Mouse (Mus musculus) lung, postnatal 10 days (tissue): ENCODE data around the gene Ccni.
A peak's percentile ranks its signal among the peaks of the same experiment; 100 is the strongest.

Experiments
- DNase-seq: peaks from one replicate; pipeline ENCODE4 v3.0.0; 2021

The Ccni gene

GRCm38 (mm10) chr5:93198232-93198631 is 8.1 kb downstream of the Ccni start:
- no peak for DNase-seq

DNA sequence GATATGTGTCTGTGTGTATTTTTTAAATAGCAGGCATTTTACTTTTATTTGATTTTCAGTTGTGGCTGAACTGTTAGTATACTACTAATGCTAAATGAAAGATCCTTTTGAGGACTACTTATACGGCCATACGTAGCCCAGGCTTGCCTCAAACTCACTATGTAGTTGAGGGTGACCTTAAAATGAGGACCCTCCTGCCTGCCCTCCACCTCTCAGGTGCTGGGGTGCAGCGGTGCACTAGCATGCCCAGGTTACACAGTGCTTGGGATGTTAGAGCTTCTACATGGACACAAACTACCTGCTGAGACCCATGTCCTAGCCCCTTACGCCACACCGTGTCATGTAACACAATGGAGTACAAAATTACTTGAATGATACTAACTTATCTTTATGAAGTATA is 15.9 kb downstream of the Ccni start:
- no peak for DNase-seq

- no peak for DNase-seq
Measured at GRCm38 (mm10) chr5:93189607-93190006, 16.7 kb downstream of the Ccni start.

DNA sequence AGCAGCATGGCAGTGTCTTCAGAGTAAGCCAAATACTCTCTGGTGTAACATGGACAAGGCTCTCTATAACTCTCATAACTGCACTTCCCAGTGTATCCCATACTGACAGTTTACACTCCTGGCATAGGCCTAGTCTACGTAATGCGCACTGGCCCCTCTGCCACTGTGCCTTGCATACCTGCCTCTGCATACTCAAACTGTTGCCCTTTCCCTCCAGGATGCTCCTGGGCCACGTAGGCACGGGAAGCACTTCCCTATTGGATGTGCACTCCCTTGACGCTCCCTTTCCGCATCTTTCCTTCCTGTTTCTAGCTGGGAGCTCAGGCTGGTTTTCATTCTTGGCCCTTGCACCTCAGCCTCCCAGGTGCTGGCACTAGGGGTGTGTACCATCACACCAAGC is 21.7 kb downstream of the Ccni start:
- DNase-seq = no peak

- no peak for DNase-seq
Measured at GRCm38 (mm10) chr5:93183311-93183710, 23.0 kb downstream of the Ccni start.

GRCm38 (mm10) chr5:93180252-93180651 is 26.0 kb downstream of the Ccni start:
- peak; percentile 65 for DNase-seq

- DNase-seq = no peak
Measured at GRCm38 (mm10) chr5:93178616-93179015, 27.7 kb downstream of the Ccni start.

GRCm38 (mm10) chr5:93174675-93175074 is 31.6 kb downstream of the Ccni start:
- no peak for DNase-seq

DNA sequence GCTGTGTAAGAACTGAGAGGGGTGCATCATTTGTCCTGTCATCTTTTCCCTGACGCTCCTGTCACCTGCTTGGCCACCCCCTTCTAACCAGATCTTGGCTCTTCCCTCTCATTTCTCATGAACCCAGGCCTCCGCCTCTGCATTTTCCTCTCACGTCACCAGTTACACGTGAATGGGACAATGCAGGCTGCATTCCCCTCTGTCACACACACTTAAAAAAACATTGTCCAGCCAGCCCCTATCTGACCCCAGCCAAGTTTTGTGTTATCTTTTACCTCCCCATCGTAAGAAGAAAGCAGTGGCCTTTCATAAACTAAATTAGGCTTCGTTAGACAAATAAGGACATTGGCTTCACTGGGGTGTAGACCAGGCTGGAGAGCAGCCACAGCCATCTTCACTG is 33.8 kb downstream of the Ccni start:
- no peak for DNase-seq

- DNase-seq = no peak
Measured at GRCm38 (mm10) chr5:93171420-93171819, 34.9 kb downstream of the Ccni start.

GRCm38 (mm10) chr5:93168654-93169053 is 37.6 kb downstream of the Ccni start:
- DNase-seq = no peak

DNA sequence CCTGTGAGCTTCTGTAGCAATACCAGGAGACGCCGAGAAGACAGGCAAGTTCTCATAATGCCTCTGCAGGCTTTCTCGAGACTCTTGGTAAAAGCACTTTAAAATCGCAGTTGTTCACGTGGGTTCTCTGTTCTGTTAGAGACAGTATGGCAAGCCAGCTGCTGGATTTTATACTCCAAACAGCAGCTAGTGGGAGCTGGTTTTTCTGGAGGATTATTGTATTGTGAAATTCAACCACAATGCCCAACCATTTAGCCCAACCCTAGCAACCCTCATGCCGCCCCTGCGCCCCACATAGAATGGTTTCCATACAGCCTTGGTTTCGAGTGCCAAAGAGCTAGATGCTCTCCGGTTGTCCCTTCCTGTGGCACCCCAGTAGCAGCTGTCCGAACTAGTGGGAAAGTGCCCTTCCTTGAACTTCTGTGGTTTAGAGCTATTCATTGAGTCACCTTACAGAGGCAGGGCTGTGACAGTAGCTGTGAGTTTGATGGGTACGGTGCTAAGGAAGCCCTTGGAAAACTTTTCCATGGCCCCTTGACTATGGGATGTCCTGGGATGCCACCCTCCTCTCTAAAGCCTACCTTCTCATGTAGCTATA is 38.3 kb downstream of the Ccni start:
- no peak for DNase-seq

- DNase-seq = peak; percentile 80
Measured at GRCm38 (mm10) chr5:93163541-93163940, 42.8 kb downstream of the Ccni start.

- no peak for DNase-seq
Measured at GRCm38 (mm10) chr5:93154401-93154800, 51.9 kb downstream of the Ccni start.

- no peak for DNase-seq
Measured at GRCm38 (mm10) chr5:93152451-93152850, 53.8 kb downstream of the Ccni start.

DNA sequence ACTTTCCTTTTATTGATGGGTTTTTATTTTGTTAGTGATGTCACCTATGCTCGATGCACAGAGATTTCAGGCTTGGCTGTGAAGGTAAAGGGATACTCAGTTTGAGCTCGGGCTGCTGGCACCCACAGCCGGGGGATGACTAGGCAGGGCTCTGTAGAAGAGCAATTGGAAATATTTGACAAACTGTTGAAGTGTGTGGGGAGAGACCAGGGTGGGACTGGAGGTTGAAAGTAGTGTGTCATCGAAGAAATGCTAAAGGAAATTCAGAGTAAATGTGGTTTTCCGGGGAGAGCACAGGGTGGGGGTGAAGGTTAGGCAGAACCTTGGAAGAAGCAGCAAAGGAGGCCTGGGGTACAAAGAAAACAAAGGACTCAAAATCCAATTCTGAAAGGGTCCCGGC is 54.3 kb downstream of the Ccni start:
- DNase-seq = no peak

- peak; percentile 55 for DNase-seq
Measured at GRCm38 (mm10) chr5:93149969-93150777, 56.1 kb downstream of the Ccni start.

- DNase-seq = no peak
Measured at GRCm38 (mm10) chr5:93145504-93145903, 60.8 kb downstream of the Ccni start.

DNA sequence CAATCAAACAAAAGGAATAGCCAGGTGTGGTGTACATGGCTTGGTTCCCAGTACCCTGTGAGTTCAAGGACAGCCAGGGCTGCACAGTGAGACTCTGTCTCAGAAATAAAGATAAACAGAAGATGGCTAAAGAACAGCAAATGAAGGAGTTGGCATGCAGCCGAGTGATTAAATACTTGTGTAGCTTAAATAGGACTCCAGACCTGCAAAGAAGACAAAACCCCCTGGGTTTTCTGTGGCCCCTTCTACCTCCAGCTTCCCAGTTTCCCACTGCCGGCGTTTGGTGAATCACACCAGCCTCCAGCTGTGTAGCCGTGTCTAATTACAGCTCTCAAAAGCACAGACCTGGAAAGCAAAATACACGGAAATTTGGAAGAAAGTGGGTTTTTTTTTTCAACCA is 61.4 kb downstream of the Ccni start:
- peak; percentile 27 for DNase-seq

DNA sequence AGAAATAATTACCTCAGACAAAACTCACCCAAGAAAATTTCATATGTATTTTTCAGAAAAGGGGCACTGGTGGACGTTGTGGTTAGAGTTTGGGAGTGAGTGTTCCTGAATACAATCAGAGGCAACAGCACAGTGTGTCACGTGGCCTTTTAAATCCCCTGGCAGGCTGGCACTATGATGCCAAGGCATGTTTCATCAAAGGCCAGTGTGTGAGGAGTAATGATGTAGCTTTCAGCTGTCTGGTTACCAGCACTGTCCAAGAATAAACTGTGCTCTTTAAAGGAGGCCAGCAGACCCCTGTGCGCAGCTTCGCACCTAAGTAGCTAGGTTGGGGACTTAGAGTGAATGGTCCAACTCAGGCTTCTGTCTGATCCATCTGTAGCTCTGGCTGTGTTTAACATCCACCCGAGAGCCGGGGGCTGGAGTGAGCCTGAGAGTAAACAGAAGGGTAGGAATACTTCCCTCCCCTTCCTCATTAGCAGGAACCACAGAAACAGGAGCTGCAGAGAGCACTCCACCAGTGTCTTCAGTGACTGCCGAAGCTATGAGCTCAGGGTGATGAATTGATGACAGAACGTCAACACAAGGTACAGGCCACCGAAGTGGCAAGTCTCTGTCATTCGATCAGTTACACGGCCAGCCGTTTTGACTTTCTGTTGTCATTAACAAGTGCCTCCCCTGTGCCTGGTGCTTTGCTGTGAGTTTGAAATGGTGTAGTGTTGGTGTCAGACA is 62.8 kb downstream of the Ccni start:
- no peak for DNase-seq

DNA sequence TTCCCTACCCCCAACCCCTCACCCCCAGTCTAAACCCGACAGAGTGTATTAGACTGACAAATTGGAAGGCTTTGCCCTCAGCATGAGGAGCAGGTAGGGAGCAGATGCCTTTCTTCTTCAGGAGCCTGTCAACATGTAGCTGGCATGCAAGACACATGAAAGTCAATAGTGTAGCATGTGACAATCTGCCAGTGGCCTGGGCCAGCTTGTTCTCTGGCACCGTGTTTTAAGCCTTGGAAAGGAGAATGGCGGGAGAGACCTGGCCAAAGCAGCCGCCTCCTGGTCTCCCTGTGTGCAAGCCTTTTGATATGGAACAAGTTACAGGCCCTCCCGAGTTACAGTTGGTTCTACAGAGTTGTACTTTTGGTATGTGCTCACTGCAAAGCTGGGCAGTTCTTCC is 65.5 kb downstream of the Ccni start:
- peak; percentile 29 for DNase-seq

DNA sequence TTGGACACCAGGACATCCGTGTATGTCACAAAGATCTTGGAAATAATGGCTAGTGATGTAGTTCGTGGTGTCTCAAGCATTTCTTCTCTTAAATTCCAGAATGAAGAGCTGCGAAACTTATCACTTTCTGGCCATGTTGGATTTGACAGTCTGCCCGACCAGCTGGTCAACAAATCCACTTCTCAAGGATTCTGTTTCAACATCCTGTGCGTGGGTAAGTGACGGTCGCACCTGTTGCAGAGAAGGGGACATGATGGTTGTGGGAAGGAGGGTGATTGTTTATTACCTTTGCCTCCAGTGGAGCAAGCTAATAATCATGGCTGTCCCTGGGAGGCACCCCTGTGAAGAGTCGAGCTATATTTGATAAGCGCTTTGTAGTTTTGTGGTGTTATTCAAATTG is 66.9 kb downstream of the Ccni start:
- no peak for DNase-seq

DNA sequence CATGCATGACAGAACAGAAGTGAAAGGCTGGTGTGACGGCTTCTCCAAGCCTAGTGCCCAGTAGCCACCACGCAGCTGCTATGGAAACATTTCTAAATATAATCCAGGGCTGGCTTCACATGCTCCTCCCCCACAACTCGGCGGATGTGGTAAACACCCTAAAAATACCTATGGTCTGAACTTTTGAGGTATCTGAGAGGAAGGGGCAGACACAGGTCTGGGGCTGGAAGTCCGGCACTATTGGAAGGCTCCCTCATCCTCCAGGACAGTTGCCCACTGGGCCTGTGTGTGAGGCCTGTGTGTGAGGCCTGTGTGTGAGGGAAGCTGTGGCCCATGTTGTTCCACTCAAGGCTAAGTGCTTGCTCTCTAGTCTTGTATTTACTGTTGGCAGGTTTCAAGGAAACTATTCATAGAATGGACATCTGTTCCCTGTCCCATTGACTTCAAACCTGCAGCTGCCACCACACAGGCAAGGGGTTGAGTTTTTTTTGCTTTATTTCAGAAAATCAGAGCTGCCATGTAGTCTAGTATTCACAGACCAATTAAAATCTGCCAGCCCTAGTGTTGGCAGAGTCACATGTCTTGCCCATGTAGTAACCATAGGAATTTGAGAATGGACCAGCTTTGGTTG is 69.2 kb downstream of the Ccni start:
- peak; percentile 63 for DNase-seq
